Mouse (Mus musculus) spleen, postnatal 4 days (tissue): ENCODE measurements around the gene 1700020D05Rik.

Experiments
- DNase-seq, 2 experiments: peaks; one replicate each; pipeline ENCODE4 v3.0.0; 2022; ENCODE audit warnings: low spot score in 2 of 2

1700020D05Rik gene

DNA sequence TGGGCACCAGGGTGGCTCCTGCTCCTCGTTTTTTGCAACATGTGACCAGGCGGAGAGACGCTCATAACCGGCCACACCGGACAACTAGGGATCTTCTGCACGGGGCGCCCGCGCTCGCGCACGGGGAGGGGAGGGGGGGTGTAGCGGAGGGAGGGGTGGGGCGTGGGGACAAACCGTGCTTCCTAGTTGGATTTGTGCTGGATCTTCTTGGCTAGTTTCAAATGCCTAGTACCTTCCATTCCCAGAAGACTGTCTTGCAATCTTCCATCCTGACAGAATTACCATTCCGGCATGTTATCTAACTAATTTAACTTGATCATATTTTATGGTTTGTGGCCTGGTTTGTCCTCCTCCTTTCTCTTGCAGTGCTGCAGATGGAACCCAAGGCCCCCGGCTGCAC is at the start of gene 1700020D05Rik:
Gene 1700020D05Rik, minus strand, starts transcription at position 101 of the 400 bp plus-strand sequence.
- DNase-seq: no peak

DNA sequence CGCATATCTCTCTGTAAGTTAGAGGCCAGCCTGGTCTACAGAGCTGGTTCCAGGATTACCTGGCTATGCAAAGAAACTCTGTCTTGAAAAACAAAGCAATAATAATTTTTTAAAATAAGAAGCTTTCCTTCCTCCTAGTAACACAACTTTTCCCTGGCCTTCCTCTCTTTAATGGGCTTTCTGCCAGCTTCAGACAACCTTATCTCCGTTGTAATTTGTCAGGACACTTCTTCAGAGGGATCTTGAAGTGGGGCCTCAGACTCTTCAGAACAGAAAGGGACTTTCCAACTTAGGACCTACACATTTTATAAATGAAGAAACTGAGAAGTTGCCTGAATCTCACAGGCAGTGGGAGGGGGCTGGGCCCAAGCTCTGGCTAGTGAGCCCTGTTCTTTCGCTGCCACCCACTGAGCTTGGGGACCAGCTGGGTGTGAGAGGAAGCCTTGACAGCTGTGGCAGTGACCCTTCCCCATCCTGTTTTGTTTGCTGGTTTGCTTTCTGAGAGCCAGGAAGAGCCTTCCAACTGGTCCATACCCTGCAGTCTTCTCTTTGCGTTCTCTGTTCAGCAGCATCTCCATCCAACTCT is 44.0 kb upstream of the 1700020D05Rik start:
- no peak for DNase-seq

DNA sequence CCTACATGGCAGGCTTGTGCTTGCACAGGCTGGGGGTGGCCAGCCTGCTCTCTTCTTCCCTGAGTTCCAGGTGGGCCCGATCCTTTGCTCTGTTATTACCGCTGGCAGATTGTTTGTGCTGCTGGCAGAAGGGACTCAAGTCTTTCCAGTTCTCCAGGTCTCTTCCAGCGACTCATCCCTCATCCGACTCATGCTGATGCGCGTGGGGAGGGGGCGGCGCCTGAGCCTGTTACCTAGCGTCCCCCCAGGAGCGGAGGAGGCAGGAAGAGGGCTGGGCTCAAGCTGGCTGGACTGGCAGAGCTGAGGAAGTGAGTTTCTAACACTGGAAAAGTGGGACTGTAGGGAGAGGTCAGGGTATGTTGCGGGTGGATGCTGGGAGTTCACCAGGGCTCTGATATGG is 40.4 kb upstream of the 1700020D05Rik start:
- DNase-seq: no peak

DNA sequence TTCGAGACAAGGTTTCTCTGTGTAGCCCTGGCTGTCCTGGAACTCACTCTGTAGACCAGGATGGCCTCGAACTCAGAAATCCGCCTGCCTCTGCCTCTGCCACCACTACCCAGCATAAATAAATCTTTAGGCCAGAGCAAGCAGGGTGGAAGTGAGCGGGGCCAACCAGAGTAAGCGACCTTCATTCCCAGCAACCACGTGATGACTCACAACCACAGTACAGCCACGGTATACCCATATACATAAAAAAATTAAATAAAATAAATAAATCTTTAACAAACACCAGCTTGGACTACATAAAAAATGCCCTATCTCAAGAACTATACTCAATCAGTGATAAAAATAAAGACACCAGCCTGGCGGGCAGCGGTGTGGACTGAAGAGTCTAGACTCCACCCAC is 39.8 kb upstream of the 1700020D05Rik start:
- no peak for DNase-seq

DNA sequence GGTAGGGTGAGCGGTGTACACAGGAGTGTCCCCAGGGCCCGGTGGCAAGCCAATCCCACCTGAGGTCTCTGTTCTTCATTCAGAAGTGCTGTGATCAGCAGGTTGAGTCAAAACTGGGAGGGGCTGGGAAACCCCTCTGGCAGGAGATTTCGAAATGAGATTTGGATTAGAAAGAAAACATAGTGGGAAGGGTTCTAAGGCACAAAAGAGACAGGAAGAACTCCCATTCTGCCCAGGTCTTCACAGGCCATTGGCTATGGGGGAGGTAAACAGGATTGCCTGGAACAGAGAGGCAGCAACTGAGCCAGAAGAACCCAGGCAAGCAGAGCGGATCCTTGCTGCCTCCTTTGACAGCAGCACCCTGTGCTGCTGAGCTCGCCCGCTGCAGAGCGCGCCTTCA is 35.2 kb upstream of the 1700020D05Rik start:
- no peak for DNase-seq

DNA sequence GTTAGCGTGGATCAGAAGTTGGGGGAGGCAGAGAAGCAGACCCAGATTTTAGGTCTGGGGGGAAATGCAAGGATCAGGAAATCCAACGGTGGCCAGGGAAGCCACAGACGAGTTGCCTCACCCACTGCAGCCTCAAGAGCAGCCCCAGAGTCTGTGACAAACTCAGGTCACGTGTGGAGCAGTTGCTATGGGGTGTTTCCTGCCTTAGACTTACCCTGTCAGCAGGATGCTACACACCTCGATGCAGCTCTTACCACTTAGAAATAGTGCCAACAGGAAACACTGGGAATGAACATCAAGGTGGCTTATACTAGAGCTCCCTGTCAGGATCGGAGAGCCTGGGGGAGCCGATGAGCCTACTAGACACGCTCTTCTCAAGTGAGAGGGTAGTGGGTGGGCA is 28.9 kb upstream of the 1700020D05Rik start:
- DNase-seq: no peak

DNA sequence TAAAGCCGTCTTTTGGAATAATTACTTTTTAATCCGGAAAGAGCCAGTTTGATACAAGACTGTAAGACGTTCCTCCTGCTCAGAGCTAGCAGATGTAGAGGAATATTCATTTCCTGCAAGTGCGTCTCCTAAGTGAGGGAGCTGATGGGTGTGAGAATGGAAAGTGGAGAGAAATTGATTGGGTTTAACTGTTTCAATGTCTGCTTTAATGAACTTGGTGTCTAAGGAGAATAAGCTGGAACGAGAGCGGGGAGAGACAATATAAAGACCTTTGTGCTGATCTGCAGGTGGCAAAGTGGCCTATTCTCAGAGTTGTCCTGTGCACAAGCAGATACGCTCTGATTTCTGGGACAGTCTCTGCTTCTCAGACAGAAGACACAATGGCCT is 26.5 kb upstream of the 1700020D05Rik start:
- no peak for DNase-seq

DNA sequence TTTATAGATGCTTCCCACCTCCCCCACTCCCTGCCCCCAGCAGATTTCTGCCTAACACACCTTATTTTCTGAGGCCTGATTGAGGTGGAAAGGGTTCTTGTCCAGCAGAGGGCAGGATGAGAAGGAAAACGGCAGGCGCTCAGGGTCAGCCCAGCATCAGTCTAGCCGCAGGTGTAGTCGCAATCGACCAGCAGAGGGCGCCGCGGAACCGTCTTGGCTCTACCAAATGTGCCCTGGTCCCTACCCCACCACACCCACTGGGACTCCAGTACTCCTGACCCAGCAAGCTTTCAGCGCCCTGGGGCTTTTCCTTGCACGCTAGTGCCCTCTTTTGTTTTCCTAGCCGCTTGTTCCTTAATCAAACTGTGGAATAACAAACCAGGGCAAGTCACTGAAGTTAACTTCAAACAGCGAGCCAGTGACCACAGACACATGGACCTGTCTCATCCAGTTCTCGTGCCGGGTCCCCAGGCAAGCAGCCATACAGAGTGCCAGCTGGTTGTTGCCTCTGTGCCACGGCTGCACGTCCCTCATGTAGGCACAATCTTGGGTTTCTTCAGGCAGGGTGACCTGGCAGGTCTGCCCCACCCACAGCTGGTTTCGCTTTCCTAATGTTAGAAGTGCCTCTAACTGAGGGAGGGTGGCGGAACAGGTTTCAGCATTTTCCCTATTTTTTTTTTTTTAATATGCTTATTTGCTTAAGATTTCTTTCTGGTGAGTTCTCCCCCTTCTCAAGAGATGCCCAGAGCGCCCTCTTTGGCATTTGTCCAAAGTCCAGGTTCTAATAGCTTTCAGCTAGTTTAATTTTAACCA is 25.9 kb upstream of the 1700020D05Rik start:
- DNase-seq: peak; percentile 94 to 99

DNA sequence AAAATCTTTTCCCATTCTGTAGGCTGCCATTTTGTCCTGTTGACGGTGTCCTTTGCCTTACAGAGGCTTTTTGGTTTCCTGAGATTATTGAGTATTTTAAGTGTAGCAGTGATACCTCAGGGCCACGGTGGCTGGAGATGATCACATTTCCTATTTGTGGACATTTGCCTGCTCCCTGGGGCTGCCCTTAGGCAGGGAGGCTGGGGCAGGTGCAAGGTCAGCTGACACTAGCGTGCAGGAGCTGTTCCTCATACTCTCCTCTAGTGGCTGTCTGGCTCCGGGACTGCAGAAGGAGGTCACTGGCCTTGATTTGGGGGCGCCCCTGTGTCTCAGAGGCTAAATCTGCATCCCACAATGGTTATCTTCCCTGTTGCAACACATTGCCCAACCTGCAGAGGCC is 21.6 kb upstream of the 1700020D05Rik start:
- no peak for DNase-seq

DNA sequence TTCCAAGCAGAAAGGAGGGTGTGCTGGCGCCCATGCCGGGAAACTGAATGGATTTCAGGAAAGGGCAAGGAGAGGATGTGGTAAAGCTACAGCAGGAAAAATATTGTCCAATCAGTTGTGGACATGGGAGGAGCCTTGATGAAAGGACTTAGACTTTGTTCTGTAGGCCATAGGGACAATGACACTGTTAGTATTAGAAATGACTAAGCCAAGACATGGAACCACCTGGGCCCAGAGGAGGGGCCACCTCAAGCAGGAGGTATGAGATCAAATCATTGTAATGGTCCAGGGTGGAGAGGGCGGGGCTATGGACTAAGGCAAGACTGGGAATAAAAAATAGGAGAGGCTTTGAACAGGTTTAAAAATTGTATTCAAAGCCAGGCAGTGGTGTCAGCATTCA is 15.1 kb upstream of the 1700020D05Rik start:
- DNase-seq: no peak

DNA sequence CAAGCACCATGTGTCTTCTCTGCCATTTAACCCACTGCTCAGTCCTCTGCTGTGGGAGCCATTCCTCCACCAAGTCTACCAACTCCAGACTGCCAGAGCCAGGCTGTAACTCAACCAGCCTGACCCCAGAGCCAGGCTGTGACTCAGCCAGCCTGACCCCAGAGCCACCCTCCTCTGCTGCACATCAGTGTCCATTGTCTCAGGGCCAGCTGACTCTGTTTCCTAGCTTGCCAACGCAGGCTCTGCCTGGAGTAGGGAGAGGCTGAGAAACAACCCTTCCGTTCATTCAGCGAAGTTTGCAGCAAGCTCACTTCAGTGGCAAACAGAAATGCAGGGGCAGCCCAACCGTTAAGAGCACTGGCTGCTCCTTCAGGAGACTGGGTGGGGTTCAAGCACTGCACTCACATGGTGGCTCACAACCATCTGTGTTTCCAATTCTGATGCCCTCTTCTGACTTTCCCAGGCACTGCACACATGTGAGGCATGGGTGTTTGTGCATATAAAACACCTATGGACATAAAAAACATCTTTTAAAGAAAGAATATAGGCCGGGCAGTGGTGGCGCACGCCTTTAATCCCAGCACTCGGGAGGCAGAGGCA is 13.4 kb upstream of the 1700020D05Rik start:
- DNase-seq: no peak

DNA sequence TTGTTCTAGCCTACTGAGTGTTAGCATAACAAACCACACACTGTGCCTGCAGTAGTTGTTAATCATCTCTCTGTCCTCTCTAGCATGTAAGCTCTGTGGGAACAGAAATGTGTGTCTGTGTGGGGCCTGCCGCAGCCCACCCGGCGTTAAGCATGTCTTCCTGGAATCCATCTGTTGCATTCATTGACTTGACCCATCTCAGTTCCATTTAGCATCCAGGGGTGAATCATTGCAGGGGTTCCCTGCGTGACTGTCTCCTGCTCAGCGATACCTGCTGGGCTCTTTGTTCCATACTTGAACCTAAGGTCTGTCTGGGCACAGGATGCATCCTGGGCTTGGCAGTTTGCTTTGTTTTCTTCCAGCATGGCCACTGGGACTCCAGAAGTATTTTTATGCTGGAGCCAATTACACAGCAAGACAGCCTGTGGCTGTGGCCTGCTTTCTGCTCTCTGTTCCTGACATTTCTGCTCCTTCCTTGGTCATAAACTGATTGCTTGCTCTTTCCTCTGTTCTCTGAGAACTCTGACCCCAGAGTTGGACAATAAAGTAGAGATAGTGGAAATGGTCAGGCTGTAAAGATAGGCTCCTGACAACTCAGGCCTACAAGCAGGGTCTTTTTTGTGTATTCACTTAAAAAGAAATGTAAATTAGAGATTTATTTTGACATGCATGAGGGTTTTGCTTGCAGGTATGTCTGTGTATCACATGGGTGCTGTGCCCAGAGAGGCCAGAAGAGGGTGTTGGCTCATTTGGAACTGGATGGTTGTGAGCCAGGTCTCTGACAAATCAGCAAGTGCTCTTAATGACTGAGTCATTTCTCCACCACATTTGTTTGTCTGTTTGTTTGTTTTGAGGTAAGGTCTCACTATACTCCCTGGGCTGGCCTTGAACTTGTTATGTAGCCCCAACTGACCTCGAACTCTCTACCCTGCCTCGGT is 12.5 kb upstream of the 1700020D05Rik start:
- DNase-seq: no peak

DNA sequence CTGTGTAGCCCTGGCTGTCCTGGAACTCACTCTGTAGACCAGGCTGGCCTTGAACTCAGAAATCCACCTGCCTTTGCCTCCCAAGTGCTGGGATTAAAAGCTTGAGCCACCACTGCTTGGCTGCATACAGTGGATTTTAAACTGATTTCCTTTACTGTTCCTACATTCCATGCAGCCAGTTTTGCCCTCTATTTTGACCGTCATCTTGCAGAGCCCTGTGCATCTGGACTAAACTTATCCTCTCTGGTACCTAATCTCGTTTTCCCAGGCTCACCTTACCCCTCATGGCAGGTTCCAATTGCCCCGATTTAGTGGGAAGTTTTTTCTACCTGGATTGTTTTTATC is 9.4 kb upstream of the 1700020D05Rik start:
- DNase-seq: no peak

DNA sequence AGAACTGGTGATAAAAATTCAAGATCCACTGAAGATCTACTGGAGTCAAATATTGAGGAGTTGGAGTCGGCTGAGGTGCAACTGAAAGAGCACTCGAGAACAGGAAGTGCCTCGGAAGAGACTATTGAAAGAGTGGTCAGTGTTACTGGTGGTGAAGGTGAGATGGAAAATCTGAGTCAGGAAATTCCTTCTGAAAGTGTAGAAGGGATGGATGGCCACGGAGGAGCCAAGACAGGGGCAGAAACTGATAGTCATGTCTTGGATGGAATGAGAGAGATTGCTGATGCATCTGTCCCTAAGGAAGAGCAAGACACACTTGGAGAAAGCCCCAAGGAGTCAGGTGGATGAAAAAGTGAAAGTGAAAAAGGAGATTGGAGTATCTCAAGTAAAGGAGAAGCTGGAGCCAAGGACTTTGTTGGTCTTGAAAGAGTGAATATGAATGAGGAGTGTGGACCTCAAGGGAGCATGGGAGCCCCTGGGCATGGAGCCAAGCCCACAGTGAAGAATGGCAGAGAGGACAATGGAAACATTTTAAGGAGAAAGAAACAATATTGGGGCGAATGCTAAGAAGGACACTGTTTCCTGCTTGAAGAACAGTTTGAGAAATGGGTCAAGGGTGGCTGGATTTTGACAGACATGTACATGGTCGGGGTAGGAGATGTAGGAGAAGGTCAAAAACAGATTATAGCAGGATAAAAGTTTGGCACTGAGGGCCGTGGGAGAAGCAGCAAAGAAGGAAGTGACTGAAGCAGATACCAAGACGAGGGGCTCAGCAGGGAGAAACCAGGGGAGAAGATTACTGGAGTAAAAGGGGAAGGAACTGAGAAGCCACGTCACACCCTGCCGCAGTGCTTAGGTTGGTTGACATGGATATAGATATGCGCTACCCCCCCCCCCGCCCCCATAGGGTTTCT is 8.8 kb upstream of the 1700020D05Rik start:
- peak in 1 of 2 experiments; percentile 25 for DNase-seq

DNA sequence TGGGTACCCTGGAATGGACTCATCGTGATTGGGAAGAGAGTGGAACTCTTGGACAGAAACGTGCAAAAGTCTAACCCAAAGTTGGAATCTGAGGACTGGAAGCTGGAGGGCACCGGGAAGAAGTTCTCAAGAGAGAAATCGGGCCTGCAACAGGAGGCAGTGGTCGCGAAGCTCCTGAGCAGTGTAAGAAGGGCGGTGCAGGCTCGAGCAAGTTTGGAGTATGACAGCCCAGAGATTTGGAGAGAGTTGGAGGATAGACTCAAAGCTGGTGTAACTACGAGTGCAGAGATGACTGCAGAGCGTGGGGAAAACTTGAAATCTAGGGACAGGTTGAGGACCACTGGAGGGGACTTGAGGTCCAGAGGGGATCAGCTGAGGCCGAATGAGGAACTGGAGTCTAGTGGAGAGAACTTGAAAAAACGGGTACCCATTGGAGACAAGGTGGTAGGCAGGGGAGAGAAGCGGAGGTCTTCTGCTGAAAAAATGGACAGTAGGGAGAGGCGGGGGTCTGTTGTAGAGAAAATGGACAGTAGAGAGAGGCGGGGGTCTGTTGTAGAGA is 7.6 kb upstream of the 1700020D05Rik start:
- peak in 1 of 2 experiments; percentile 24 for DNase-seq

DNA sequence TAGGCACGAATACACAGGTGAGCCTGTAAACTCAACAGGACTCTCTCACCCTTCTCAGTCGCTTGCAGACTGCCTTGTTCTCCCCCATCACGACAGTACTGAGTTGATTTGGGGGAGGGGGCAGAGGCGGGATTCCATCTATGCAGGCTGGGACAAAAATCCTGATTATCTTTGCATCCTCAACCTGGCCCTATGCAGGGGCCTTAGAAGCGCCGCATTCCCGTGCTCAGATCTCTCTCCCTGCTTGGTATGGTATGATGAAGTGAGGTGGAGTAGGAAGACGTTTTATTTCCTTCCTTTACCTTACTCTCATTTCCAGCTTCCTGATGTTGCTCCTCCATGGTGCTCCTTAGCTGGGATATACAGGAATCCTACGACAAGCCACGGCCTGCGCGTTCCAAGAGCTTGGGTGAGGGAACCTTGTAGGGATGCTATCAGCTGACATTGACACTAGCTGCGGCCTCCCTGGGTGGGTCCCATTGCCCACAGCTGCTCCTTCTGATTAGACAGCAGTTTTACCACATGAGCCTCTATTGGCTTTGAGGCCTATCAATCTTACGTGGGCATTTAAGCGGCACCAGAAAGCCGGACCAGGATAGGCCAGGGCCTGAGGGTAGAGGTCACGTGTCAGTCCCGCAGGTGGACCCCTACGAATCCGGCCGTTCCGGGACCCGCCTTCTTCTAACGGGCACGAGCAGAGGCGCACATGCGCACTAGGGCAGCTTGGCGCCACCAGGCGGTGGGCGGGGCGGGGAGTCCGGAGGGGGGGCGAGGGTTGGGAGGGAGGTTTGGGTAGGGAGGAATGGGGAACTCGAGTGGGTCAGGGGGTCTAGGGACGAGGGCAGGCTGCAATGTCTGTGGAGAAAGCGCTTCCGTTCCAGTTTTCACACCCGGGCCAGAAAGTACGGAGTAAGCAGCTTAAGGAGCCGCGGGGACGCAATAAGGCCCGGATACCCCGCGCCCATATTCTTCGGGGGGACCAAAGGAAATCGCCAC is 6.7 kb upstream of the 1700020D05Rik start, which contains the start of gene Snx32:
Gene Snx32, minus strand, starts transcription at position 508 of the 996 bp plus-strand sequence.
- peak; percentile 97 to 98 for DNase-seq

DNA sequence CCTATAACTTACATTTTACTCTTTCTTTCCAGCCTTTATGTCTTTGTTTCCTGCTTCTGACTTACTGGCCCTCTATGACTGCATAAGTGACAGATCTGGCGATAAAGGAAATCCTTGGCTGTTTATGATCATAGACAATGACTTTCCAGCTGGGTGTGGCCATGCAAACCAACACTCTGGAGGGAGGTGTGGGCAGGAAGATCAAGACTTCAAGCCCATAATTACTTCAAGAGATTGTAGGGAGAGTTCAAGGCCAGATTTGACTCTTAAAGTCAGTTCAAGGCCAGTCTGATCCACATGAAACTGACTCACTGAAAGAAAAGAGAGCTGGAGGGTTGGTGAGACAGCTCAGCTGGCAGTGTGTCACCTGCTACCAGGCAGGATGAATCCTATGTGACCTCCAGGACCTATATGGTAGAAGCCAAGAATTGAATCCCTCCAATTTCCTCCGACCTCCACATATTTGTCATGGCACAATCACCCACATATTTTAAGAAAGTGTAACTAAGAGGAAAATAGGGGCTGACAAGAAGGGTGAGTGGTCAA is 3.2 kb downstream of the 1700020D05Rik start:
- DNase-seq: no peak

DNA sequence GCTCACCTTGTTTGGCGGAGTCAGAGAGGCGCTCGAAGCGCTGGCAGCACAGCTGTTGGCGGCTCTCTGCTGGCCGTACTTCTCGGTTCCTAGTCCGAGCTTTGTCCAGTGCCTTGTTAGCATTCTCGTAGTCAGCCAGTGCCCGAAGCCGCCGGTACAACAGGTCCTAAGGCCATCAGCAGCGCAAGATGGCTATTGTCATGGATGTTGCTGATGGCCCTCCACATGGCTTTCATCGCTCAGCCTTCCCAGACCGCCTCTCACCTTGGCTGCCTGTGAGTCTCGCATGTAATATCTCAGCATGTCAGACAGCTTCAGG is 7.6 kb downstream of the 1700020D05Rik start:
- peak in 1 of 2 experiments; percentile 63 for DNase-seq
